Mouse (Mus musculus): ENCODE measurements around the gene Lalba. TPM values are rescaled to one million over a fixed set of nuclear protein-coding genes. Genes with fewer than 3 reads are reported as not detected.
"Not testable (repeated sequence)": the region's sequence is repeated elsewhere in the genome, so short reads cannot be mapped to it uniquely, and the experiment has no call there.

The Lalba gene
- not detected for total RNA-seq (2021)
- long read RNA-seq, experiment 1: 0 reads
- long read RNA-seq, experiment 2: 0 reads

DNA sequence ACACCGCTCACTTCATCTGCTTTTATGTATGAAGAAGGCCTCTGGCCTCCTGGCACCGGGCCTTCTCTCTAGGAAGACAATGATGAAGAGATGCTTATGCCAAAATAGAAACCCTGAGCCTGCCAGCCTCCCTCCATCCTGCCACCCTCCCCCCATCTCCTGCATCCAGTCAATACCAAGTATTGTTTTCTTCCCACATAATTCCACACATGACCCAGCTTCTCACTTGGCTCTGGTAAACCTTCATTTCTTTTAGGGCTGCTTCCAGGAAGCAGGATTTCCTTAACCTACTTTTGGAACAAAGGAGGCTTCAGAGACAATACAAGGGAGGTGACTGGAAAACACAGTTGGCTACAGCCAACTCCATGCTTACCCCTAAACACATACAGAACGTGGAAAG, at the start of gene Lalba:
Lalba (minus strand) TSS at position 21 of the 400 bp plus-strand sequence.
- DNase-seq (ENCODE audit: low spot score in 2 of 2): no peak

DNA sequence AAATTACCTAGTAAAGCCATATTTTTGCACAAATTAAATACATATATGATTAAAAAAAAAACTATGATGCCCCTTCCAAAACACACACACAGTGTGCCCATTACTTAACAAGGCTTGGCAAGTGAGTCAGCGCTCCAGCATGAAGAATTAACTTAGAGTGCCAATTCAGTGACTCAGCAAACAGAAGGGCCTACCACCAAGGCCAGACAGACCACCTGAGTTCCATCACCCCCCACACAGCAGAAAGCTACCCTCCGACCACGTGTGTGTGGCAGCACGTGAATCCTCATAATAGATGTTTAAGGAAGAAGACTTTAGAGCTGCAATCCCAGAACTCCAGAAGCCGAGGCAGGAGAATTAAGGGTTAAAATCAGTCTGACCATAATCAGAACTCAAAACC, 49.8 kb upstream of the Lalba start:
- no peak for DNase-seq (ENCODE audit: low spot score in 2 of 2)

DNA sequence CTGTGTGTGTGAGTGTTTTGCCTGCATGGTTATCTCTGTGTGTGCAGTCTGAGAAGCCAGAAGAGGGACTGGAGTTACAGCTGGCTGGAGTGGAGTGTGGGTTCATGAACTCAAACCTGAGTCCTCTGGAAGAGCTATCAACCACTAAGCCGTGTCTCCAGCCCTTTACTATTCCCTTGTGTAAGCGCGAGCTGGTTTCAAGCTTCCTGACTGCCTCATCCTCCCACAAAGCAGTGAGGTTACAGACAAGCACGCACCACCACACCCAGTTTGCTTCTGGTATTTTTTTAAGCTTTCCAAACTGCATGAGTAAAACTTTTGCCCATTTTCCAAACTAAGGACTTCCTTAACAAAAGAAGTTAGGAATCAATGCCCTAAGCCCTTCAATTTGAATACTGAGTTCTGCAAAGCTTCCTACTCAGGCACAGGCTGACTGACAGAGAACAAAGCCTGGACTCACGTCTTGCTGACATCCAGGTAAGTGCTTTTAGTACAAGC, 45.6 kb upstream of the Lalba start:
- no peak for DNase-seq (ENCODE audit: low spot score in 2 of 2)

DNA sequence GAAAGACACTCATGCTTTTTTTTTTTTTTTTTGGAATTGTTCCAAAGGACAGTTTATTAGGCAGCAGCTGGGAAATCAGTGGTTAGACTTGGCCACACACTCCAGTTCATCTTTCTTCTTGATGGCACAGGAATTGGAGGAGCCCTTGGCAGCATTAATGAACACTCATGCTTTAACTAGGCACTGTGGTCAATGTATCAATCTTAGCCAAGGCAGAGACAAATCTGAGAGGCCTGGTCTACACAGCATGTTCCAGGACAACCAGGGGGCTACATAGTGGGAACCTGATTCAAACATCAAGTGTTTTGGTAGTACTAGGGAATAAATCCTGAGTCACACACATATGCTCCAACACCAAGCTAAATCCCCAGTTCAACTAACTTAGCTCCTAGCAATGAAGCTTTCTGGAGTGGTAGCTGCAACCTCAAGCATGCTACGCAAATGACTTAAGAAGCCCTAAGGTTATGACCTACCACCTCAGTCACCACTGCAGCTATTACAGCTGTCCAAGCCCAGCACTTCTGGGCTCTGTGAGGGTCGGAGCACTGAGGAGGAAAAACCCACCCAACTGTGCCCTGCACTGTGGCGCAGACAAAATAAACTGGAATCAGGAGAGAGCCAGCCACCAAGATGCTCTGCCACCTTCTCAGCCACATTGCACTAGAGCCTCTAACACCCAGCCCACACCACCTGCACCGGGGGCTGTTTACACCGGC, 44.7 kb upstream of the Lalba start:
- DNase-seq (ENCODE audit: low spot score in 2 of 2): no peak

- DNase-seq (ENCODE audit: low spot score in 2 of 2): no peak
Observed at GRCm38 (mm10) chr15:98526057-98526456, 43.5 kb upstream of the Lalba start.

DNA sequence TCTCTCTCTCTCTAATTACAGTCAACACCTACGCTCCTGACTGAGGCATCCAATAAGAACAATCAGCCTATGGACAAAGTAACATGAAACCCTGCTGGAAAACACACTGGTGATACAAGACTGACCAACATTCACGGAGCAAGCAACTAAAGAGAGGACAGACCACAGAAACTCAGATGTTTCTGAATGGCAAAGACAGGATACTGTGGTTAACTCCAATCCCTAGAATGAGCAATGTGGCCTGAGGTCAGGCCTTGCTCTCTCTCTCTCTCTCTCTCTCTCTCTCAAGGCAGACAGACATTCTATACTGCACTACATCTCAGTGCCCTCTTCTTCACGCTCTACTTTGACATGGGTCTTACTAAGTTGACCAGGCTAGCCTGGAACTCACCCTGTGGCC, 38.7 kb upstream of the Lalba start:
- DNase-seq (ENCODE audit: low spot score in 2 of 2): no peak

GRCm38 (mm10) chr15:98517380-98518355, 35.1 kb upstream of the Lalba start:
- DNase-seq (ENCODE audit: low spot score in 2 of 2): peak; percentile 56 to 59

DNA sequence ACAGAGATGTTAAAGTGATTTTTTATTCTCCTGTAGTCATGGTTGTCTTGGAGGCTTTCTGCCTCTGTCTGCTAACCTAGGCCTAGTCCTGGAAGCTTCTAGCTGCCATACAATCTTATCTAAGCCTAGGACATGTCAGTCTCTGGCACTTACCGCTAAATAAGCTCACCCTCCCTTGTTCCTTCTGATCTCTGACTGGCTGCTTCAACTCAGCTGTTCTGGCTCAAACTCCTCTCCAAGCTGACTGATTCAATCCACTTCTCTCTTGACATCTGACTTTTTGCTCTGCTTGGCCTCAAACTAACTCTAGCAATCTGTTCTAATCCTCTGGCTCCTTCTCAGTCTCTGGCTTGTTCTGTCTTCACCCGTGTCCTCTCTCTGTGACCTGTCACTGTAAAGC, 32.3 kb upstream of the Lalba start:
- DNase-seq (ENCODE audit: low spot score in 2 of 2): not testable (repeated sequence)

DNA sequence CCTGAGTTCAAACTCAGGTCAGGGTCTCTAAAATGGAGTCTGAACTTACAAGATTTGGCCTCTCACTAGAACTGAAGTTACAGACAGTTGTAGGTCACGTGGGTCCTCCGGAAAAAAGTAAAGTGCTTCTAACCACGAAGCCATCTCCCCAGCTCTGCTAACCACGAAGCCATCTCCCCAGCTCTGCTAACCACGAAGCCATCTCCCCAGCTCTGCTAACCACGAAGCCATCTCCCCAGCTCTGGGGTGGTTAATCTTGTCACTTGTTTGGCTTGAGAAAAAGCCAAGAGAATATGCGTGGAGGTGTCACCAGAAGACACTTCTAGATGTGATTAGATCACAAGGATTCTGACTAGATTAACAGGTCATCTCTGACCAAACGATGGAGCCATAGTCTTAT, 31.6 kb upstream of the Lalba start:
- no peak for DNase-seq (ENCODE audit: low spot score in 2 of 2)

- not testable (repeated sequence) for DNase-seq (ENCODE audit: low spot score in 2 of 2)
Observed at GRCm38 (mm10) chr15:98513676-98514075, 31.2 kb upstream of the Lalba start.

DNA sequence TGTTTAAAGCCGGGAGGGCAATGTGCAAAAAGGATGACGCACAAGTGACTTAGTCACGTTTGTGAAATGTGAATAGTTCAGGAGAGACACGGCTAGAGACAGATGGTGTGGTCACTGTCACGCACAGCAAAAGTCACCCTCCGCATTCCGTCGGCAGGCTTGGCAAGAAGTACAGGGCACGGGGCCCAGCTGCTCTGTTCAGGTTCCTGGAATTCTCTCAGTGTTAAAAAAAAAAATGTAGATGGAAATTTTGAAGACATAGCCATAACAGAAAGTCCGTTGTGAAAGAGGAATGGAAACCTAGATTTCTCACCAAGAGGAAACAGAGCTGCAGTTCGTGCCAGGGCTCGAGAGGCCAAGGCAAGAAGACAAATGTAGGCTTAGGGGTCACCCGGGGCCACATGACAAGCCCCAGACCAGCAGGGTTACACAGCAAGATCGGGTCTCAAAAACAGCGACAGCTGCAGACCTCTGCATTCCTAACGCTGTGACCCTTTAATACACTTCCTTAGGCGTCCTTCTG, 30.3 kb upstream of the Lalba start:
- no peak for DNase-seq (ENCODE audit: low spot score in 2 of 2)

GRCm38 (mm10) chr15:98512232-98512631, 29.7 kb upstream of the Lalba start:
- DNase-seq (ENCODE audit: low spot score in 2 of 2): no peak

GRCm38 (mm10) chr15:98511386-98511928, 28.9 kb upstream of the Lalba start:
- DNase-seq (ENCODE audit: low spot score in 2 of 2): peak in 1 of 2 experiments; percentile 26

GRCm38 (mm10) chr15:98510438-98511385, 28.2 kb upstream of the Lalba start:
- DNase-seq (ENCODE audit: low spot score in 2 of 2): peak; percentile 70 to 71

- DNase-seq (ENCODE audit: low spot score in 2 of 2): no peak
Observed at GRCm38 (mm10) chr15:98509387-98509786, 26.9 kb upstream of the Lalba start.

DNA sequence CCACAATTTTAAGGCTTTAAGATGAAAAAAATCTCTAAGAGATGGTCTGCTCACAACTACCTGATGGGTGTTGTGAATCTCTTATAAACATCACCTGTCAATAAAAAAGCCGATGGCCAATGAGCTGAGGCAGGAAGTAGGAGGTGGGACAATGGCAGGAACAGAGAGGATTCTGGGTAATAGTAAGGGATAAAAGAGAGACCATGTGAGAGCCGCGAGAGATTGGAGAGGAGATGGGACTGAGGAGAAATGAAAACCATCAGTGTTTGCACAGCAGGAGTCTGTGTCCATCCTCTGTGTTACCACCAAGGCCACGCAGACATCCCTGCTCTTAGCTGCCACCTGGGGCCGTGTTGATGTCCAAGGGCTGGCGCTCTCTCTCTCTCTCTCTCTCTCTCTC, 24.8 kb upstream of the Lalba start:
- no peak for DNase-seq (ENCODE audit: low spot score in 2 of 2)

GRCm38 (mm10) chr15:98506253-98506957, 23.9 kb upstream of the Lalba start:
- DNase-seq (ENCODE audit: low spot score in 2 of 2): no peak

- peak; percentile 47 to 60 for DNase-seq (ENCODE audit: low spot score in 2 of 2)
Observed at GRCm38 (mm10) chr15:98504514-98504913, 22.0 kb upstream of the Lalba start.

GRCm38 (mm10) chr15:98503317-98503716, 20.8 kb upstream of the Lalba start:
- DNase-seq (ENCODE audit: low spot score in 2 of 2): no peak

DNA sequence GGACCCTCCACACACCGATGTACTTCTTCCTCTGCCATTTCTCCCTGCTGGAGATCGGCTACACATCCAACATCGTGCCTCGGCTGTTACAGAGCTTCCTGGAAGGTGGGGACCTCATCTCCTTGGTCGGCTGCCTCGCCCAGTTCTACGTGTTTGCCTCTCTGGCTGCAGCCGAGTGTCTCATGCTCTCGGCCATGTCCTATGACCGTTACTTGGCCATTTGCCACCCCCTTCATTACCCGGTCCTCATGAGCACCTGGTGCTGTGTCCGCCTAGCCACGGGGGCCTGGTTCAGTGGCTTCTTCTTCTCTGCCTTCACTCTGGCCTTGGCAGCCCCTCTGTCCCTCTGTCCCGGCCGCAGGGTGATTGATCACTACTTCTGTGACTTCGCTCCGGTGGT, 15.1 kb upstream of the Lalba start:
- DNase-seq (ENCODE audit: low spot score in 2 of 2): no peak

Data from layer of hippocampus, postnatal 14 days (tissue).